Mouse (Mus musculus) MEL-GATA-1-ER (cell line): ENCODE measurements around the gene Adamts13.

Experiments
- DNase-seq: peaks from one replicate; pipeline ENCODE4 v3.0.0-alpha.2; 2012; ENCODE audit warnings: low read depth; ENCODE audit errors: extremely low read depth

Gene Adamts13

GRCm38 (mm10) chr2:27036003-27036402, 62.8 kb downstream of the Adamts13 start:
- DNase-seq = no peak

GRCm38 (mm10) chr2:27037008-27037407, 63.8 kb downstream of the Adamts13 start:
- DNase-seq = no peak

- no peak for DNase-seq
Measured at GRCm38 (mm10) chr2:27038596-27038995, 65.4 kb downstream of the Adamts13 start.

GRCm38 (mm10) chr2:27039286-27039685, 66.1 kb downstream of the Adamts13 start:
- no peak for DNase-seq

GRCm38 (mm10) chr2:27042131-27042844, 69.1 kb downstream of the Adamts13 start:
- no peak for DNase-seq

- DNase-seq = no peak
Measured at GRCm38 (mm10) chr2:27043461-27043860, 70.2 kb downstream of the Adamts13 start.

GRCm38 (mm10) chr2:27044166-27044565, 71.0 kb downstream of the Adamts13 start:
- no peak for DNase-seq

GRCm38 (mm10) chr2:27044641-27045040, 71.4 kb downstream of the Adamts13 start:
- no peak for DNase-seq

- no peak for DNase-seq
Measured at GRCm38 (mm10) chr2:27045979-27046770, 73.0 kb downstream of the Adamts13 start.

GRCm38 (mm10) chr2:27049408-27049807, 76.2 kb downstream of the Adamts13 start:
- DNase-seq = no peak

- no peak for DNase-seq
Measured at GRCm38 (mm10) chr2:27058251-27058650, 85.0 kb downstream of the Adamts13 start.

- DNase-seq = no peak
Measured at GRCm38 (mm10) chr2:27058751-27059150, 85.5 kb downstream of the Adamts13 start.

- DNase-seq = no peak
Measured at GRCm38 (mm10) chr2:27059187-27059586, 86.0 kb downstream of the Adamts13 start.
